Mouse (Mus musculus) olfactory bulb, adult 2 months (tissue): Measurements from ENCODE around the gene Ipmk.

Experiments
- CTCF ChIP-seq: fragments of 200-500 bp; IDR thresholded peaks from 2 replicates; pipeline ENCODE4 v1.5.1; 2012; ENCODE audit warnings: low read depth, mild to moderate bottlenecking, low read length, moderate library complexity; ENCODE audit not compliant: insufficient read depth
- POLR2A ChIP-seq: fragments of 200-500 bp; IDR thresholded peaks from 2 replicates; pipeline ENCODE4 v1.6.1; 2012; ENCODE audit warnings: mild to moderate bottlenecking, low read depth, low read length, moderate library complexity; ENCODE audit not compliant: insufficient read depth

DNA sequence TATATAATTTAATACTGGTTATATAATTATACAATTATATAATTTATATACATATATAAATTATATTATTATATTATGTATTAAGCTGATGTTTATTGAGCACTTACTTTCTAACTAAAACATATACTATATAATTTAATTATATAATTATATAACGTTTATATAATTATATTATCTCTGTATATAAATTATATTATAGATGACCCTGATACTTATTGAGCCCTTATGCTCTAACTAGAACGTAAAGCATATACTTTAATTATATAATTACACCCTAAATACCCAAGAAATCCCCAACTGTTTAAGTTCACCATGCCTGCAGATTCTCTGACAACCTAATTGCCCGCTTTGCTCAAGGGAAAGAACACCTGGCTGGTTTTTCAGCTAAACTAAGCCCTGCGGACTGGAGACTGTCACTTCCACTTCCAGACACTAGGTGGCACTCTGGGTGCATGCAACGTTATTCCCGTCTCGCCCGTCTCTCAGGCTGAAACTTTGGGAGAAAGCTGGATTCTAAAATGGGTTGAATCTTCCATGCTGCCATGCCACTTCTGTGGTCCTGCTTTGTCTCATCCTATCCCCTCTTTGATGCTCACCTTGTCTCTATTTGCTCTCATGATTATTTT, 132.2 kb downstream of the Ipmk start:
- TF ChIP-seq CTCF: peak; percentile 72
- no peak for TF ChIP-seq POLR2A
